Mouse (Mus musculus) B cell, adult 2 months (primary cell): Measurements from ENCODE around the gene Trex1.

Source experiments
- DNase-seq, 2 experiments: peaks; one replicate each; pipeline ENCODE4 v3.0.0; 2022

Gene Trex1

GRCm38 (mm10) chr9:109059136-109059903 is at the start of gene Trex1:
TSS of gene Trex1 (minus strand) at chr9:109059734.
- peak; percentile 91 for DNase-seq

- DNase-seq = no peak
These were observed 47.8 kb upstream of the Trex1 start for GRCm38 (mm10) chr9:109107341-109107740.

DNA sequence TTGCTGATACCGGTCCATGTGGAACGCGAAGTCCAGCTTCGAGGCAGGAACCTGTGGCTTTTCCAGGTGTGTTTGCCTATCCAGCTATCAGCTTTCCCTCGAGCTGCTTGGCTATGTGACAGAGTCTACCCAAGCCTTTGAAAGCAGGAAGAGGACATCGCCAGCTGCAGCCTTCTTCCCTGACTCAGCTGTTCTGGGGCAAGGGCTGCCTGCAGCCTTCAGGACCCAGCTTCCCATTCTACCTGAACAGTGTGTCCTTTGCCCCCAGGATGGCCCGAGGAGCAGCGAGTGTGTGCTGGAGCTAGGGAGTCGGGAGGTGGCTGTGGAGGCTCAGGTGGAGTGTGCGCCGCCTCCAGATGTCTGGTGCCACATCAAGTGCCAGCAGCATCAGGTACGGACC is 46.1 kb upstream of the Trex1 start:
- DNase-seq = no peak

- DNase-seq = no peak
These were observed 45.5 kb upstream of the Trex1 start for GRCm38 (mm10) chr9:109105011-109105410.

DNA sequence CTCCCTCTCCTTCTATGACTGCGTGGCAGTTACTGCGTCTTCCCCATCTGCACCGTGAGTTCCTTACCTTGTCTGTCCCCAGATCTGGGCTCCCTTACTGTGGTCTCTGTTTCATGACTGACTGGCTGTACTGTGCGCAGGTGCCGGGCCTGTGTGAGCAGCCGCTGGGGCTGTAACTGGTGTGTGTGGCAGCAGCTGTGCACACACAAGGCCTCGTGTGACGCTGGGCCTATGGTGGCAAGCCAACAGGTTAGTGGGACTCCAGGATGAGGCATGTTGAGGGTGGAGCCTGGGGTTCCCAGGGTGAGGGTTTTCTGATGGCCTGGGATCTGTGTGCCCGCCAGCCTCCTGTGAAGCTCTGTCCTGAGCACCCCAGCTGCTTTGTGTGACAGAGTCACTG is 44.5 kb upstream of the Trex1 start:
- DNase-seq = no peak

- no peak for DNase-seq
These were observed 43.7 kb upstream of the Trex1 start for GRCm38 (mm10) chr9:109103250-109103649.

- DNase-seq = no peak
These were observed 43.0 kb upstream of the Trex1 start for GRCm38 (mm10) chr9:109102541-109102940.

DNA sequence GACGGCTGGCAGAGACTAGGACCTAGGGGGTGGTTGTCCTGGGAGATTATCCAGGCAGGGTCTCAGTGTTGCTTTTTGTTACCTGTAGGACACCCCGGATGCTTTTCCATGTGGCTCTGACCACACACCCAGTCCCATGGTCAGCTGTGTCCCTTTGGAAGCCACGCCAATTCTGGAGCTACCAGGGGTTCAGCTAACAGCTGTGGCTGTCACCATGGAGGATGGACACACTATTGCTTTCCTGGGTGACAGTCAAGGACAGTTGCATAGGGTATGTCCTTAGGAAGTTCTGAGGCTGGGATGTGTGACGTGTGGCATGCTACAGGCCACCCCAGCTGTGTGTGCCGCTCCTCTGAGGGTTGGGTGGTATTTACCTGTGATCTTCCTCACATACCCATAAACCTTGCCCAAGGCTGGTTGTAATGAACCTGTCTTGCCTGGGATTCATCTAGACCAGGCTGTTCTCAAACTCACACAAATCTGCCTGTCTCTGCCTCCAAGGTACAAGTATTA is 42.5 kb upstream of the Trex1 start:
- DNase-seq = no peak

- no peak for DNase-seq
These were observed 40.9 kb upstream of the Trex1 start for GRCm38 (mm10) chr9:109100307-109100928.

DNA sequence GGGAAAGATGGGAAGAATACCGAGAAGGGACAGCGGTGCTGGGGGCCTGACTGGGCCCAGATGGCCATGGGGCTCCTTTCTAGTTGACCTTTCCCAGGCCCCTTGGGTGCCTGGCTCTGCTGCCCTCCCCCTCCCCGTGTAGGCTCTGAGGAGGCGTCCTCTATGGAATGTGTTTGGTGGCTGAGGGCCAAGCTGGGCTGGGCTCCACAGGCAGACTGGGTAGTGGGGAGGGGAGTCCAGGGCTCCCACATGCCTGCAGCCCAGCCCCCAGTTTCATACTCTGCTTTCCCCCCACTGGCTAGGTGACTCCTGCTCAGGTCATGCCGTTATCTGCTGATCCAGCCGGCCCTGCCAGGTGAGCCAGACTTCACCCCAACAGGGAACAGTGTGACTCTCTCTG is 39.4 kb upstream of the Trex1 start:
- no peak for DNase-seq

- no peak for DNase-seq
These were observed 38.8 kb upstream of the Trex1 start for GRCm38 (mm10) chr9:109098366-109098765.

DNA sequence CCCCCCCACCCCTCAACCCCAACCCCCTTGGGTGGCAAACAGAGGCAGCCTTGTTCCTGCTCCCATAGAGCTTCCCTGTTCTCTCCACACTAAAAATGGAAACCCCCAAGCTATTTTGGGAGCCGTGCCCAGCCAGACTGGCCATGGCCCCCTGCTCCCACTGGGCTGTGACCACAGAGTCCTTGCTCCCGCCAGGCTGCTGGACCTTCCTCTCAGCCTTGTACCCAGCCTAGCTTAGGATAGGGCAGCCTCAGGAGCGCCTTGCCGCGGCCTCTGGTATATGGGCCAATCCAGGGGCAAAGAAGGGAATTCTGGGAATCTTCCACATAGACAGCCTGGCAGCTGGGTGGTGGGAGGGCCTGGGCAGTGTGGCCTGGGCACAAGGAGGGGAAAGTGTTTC is 38.3 kb upstream of the Trex1 start:
- no peak for DNase-seq

GRCm38 (mm10) chr9:109097291-109097690 is 37.8 kb upstream of the Trex1 start:
- no peak for DNase-seq

- DNase-seq = no peak
These were observed 37.3 kb upstream of the Trex1 start for GRCm38 (mm10) chr9:109096856-109097255.

- DNase-seq = no peak
These were observed 36.7 kb upstream of the Trex1 start for GRCm38 (mm10) chr9:109096251-109096661.

GRCm38 (mm10) chr9:109095137-109095982 is 35.8 kb upstream of the Trex1 start, which contains the start of gene Plxnb1:
TSS of gene Plxnb1 (plus strand) at chr9:109095389.
- DNase-seq = peak; percentile 66 to 72

DNA sequence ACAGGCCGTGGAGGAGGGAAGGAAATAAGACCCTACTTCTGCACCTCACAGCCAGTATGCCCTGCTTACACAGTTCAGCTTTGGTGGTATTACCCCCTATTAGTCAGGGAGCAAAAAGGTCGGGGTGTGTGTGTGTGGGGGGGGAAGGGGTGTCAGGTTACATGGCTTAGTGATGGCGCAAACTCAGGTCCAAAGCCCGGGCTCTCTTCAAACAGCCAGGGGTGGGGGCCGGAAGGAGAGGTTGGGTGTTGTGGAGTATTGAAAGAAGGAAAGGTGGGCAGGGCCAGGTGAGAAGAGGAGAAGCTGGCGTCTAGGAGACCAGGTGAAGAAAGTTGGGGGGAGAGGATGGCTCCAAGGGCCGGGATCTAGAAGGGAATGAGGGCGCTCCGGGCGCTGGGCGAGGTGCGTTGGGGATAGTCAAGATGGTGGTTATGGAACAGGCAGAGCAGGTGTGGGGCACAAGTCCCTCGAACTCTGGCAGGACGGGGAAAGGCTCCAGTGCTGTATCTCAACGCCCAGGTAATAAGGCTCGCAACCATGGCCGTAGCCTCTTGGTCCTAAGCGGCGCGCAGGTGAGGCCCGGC is 35.1 kb upstream of the Trex1 start:
- DNase-seq = no peak

DNA sequence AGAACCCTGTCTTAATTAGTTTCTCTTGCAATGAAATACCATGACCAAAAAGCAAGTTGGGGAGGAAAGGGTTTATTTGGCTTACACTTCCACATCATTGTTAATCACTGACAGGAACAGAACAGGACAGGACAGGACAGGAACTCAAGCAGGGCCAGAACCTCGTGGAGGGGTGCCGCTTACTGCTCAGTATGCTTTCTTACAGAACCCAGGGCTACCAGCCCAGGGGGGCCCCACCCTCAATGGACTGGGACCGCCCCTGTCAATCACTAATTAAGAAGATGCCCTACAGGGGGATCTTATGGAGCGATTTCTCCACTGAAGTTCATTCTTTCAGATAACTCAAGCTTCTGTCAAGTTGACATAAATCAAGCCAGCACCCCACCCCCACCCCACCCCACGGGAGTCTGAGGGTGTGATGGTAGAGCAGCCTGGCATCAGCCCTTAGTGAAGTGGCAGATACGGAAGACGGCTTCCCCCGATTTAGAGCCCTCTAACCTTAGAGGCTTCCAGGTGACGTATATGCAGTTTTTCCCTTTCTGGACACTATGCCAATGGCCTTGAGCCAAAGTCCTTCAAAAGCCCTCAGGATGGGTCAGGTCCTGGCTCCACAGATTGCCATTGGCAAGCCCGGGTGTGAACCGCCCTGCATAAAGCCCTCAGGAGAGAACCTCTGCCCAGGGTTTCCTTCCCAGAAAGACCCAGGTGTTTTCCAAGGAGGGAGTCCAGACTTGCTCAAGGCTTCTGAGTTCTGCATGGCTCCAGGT is 34.4 kb upstream of the Trex1 start:
- DNase-seq = no peak

- no peak for DNase-seq
These were observed 33.3 kb upstream of the Trex1 start for GRCm38 (mm10) chr9:109092799-109093198.

GRCm38 (mm10) chr9:109091802-109092201 is 32.3 kb upstream of the Trex1 start:
- no peak for DNase-seq

GRCm38 (mm10) chr9:109090446-109090845 is 30.9 kb upstream of the Trex1 start:
- DNase-seq = no peak

GRCm38 (mm10) chr9:109087987-109088386 is 28.5 kb upstream of the Trex1 start:
- DNase-seq = peak; percentile 27
